Mouse (Mus musculus) cerebellum, postnatal 4 days (tissue): Measurements from ENCODE around the gene Pno1.
"Not testable (repeated sequence)": the region's sequence is repeated elsewhere in the genome, so short reads cannot be mapped to it uniquely, and the experiment has no call there.

Experiments used
- DNase-seq, 2 experiments: peaks; one replicate each; pipeline ENCODE4 v3.0.0; 2022; ENCODE audit warnings: low spot score in 2 of 2, mixed read lengths in 1 of 2

Gene Pno1

GRCm38 (mm10) chr11:17211258-17212140, at the start of gene Pno1:
Gene Pno1, minus strand, starts transcription at chr11:17211568.
- DNase-seq, result peak; percentile 83 to 93

- no peak for DNase-seq
These were observed 46.5 kb upstream of the Pno1 start for GRCm38 (mm10) chr11:17257861-17258260.

- peak; percentile 93 to 96 for DNase-seq
These were observed 46.1 kb upstream of the Pno1 start, which contains the start of gene C1d for GRCm38 (mm10) chr11:17257443-17257842. Gene C1d, plus strand, starts transcription at chr11:17257579.

- DNase-seq, result peak in 1 of 2 experiments; percentile 10
These were observed 45.5 kb upstream of the Pno1 start for GRCm38 (mm10) chr11:17256813-17257365.

- no peak for DNase-seq
These were observed 37.3 kb upstream of the Pno1 start for GRCm38 (mm10) chr11:17248715-17249114.

- not testable (repeated sequence) for DNase-seq
These were observed 27.2 kb upstream of the Pno1 start for GRCm38 (mm10) chr11:17238598-17238997.

- no peak for DNase-seq
These were observed 25.2 kb upstream of the Pno1 start for GRCm38 (mm10) chr11:17236449-17237037.

GRCm38 (mm10) chr11:17232792-17233191, 21.4 kb upstream of the Pno1 start:
- DNase-seq, result no peak

GRCm38 (mm10) chr11:17221126-17221525, 9.8 kb upstream of the Pno1 start:
- DNase-seq, result no peak

- DNase-seq, result no peak
These were observed 4.1 kb upstream of the Pno1 start for GRCm38 (mm10) chr11:17215475-17215874.

GRCm38 (mm10) chr11:17212903-17213509, 1.6 kb upstream of the Pno1 start:
- no peak for DNase-seq

GRCm38 (mm10) chr11:17212141-17212495, 750 bp upstream of the Pno1 start:
- no peak for DNase-seq

GRCm38 (mm10) chr11:17202481-17202880, 8.9 kb downstream of the Pno1 start:
- DNase-seq, result no peak

GRCm38 (mm10) chr11:17200936-17201335, 10.4 kb downstream of the Pno1 start:
- no peak for DNase-seq

GRCm38 (mm10) chr11:17199840-17200501, 11.4 kb downstream of the Pno1 start:
- no peak for DNase-seq

- DNase-seq, result no peak
These were observed 12.2 kb downstream of the Pno1 start for GRCm38 (mm10) chr11:17199170-17199569.

GRCm38 (mm10) chr11:17192151-17192844, 19.1 kb downstream of the Pno1 start:
- no peak for DNase-seq

- no peak for DNase-seq
These were observed 22.6 kb downstream of the Pno1 start for GRCm38 (mm10) chr11:17188786-17189185.

- no peak for DNase-seq
These were observed 23.7 kb downstream of the Pno1 start for GRCm38 (mm10) chr11:17187649-17188048.

GRCm38 (mm10) chr11:17183165-17183564, 28.2 kb downstream of the Pno1 start:
- no peak for DNase-seq

- DNase-seq, result no peak
These were observed 29.6 kb downstream of the Pno1 start, which contains the start of gene Wdr92 for GRCm38 (mm10) chr11:17181807-17182206. Gene Wdr92, plus strand, starts transcription at chr11:17182107.
